Mouse (Mus musculus) embryonic fibroblast, embryonic 13.5 days (primary cell): ENCODE results near the gene Pnn.

ENCODE experiments used
- CTCF ChIP-seq: IDR thresholded peaks from 2 replicates; pipeline ENCODE4 v1.5.1; 2011; ENCODE audit warnings: mild to moderate bottlenecking, control low read depth, low read length, moderate library complexity, borderline replicate concordance; ENCODE audit not compliant: insufficient read depth
- POLR2A ChIP-seq: IDR thresholded peaks from 2 replicates; pipeline ENCODE4 v1.6.1; 2011; ENCODE audit warnings: low read depth, mild to moderate bottlenecking, control low read depth, low read length, moderate library complexity

DNA sequence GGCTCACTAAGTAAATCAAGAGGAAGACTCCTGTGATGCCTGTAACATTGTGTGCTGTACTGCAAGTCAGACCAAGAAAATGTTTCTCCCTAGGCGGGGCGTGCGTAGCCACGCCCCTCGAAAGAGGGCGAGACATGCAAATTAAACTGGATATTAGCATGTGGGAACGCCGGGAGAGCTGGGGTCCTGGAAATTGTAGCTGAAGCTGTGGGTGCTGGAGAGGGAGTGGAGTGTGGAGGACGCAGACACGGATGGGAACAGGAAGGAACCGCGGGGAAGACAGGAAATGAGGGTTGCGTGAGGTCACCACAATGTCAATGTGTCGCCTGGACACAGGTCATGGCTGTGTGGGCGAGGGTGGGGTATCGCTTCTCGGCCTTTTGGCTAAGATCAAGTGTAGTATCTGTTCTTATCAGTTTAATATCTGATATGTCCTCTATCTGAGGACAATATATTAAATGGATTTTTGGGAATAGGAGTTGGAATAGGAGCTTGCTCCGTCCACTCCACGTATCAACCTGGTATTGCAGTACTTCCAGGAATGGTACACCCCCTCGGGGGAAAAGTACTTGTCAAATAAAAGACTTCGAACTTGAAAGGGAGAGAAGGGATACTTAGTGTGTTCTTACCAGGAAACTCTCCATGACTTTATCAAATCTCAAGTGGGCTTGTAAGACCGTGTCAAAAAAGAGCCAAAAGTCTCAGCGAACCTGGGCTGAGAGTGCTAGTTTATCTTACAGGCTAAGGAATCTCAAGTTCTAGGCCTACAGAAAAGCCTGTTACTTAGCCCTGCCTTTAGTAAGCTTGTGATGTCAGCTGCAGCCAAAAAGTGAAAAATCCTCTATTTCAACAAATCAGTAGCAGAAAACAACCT is 26.5 kb upstream of the Pnn start:
- peak; percentile 83 for TF ChIP-seq POLR2A
- no peak for TF ChIP-seq CTCF
